ENCODE assay signal across 8 mouse cellular contexts in the genomic region with DNA sequence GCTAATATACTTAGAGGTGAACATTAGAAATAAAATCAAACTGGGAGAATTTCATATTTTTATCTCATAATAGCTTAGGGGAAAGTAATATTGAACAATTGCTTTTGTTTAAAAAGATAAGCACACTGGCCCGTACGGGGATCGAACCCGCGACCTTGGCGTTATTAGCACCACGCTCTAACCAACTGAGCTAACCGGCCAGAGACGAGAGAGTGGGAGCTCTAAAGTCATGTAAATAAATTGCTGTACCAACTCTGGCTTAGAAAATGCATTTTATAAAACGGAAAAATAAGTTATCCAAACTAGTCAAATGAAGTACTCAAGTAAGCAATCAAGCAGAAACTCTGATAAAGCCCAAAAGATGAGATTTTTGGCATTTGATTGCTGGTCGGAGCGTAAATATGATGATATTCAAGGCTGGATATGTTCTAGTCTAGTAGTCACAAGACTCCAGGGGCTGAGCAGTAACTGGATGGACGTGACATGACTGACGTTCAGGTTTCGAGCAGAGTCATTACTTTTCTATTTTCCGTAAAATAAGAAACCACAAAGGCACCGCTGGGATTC. TPM values are rescaled to one million over a fixed set of nuclear protein-coding genes. Genes with fewer than 3 reads are reported as not detected.
DNase-seq lines count a peak whose midpoint lies in the region; TF ChIP-seq lines count a peak whose summit lies in the region.

No protein-coding gene starts in this region.

- peak; percentile 82 for DNase-seq in CD4-positive helper T cell, adult 2 months (ENCODE audit: low read depth, low spot score)
- DNase-seq in adrenal gland, postnatal 25 days = peak; percentile 81
- DNase-seq in heart, postnatal 10 days = peak; percentile 81 to 82
- DNase-seq in kidney, postnatal 4 days = peak; percentile 78 to 85
- DNase-seq in lung, adult 2 months = peak; percentile 73
- peak; percentile 80 for DNase-seq in retina, postnatal 1 day
- DNase-seq in urinary bladder, postnatal 25 days (ENCODE audit: low spot score) = peak; percentile 69

- 3% methylated on average over 17 of the region's 17 CpGs for WGBS in lung, adult 2 months

- H3K27ac ChIP-seq in embryonic fibroblast, embryonic 13.5 days (ENCODE audit: insufficient read depth, low read length) = peak overlapping the region; percentile 79

- peaks cover 5% of the 10 kb centered on the region; the same call in 1 of the 2 replicates for H3K4me1 ChIP-seq in embryonic fibroblast, embryonic 13.5 days (ENCODE audit: control insufficient read depth, insufficient read depth, low read length)
- H3K4me1 ChIP-seq in lung, adult 2 months (ENCODE audit: control insufficient read depth, insufficient read depth, low read length) = peaks cover 19% of the 10 kb centered on the region

- no peak for TF ChIP-seq CTCF in embryonic fibroblast, embryonic 13.5 days (IDR thresholded peaks at IDR 0.05; ENCODE audit: borderline replicate concordance, insufficient read depth, low read length)
- TF ChIP-seq CTCF in lung, adult 2 months (IDR thresholded peaks at IDR 0.05; ENCODE audit: insufficient read depth, low read length) = no peak

- intact Hi-C loops in heart, postnatal 10 days (cut with DNase I) = no loop called here

- H3K4me3 ChIP-seq in embryonic fibroblast, embryonic 13.5 days (ENCODE audit: insufficient read depth, low read length) = peak overlapping the region; percentile 21; the same call in 1 of the 2 replicates
- H3K4me3 ChIP-seq in lung, adult 2 months (replicated peaks; ENCODE audit: extremely low read depth, low read depth, low read length) = peak overlapping the region; percentile 21

- peak; percentile 37; the same call in 1 of the 2 replicates for TF ChIP-seq POLR2A in embryonic fibroblast, embryonic 13.5 days (IDR thresholded peaks at IDR 0.05; ENCODE audit: low read depth, low read length)
- peak; percentile 51; the same call in 1 of the 2 replicates for TF ChIP-seq POLR2A in lung, adult 2 months (IDR thresholded peaks at IDR 0.05; ENCODE audit: borderline replicate concordance, extremely low read depth, low read depth, low read length)

RNA-seq across cellular contexts. Expression of gene Borcs6, which starts 2.8 kb away (rescaled TPM):
- total RNA-seq in adrenal gland, postnatal 25 days (2021) = 23.1 and 32.0 TPM in 2 replicates
- polyA plus RNA-seq in embryonic fibroblast, embryonic 13.5 days (2011; ENCODE audit: insufficient read length, low read depth, missing spikeins) = 9.7 and 11.2 TPM in 2 replicates
- total RNA-seq in heart, postnatal 10 days (2021) = 10 to 100 TPM; 16.7 to 19.4 TPM
- polyA plus RNA-seq in lung, adult 2 months (2012; rRNA removed) = 21.0 and 22.8 TPM in 2 replicates

RNA-seq across cellular contexts. Expression of gene Tmem107, which starts 8.3 kb away (rescaled TPM):
- total RNA-seq in adrenal gland, postnatal 25 days (2021) = 18.3 and 21.8 TPM in 2 replicates
- 14.0 and 17.6 TPM in 2 replicates for polyA plus RNA-seq in embryonic fibroblast, embryonic 13.5 days (2011; ENCODE audit: insufficient read length, low read depth, missing spikeins)
- total RNA-seq in heart, postnatal 10 days (2021) = 1 to 10 TPM; 5.8 to 7.8 TPM
- polyA plus RNA-seq in lung, adult 2 months (2012; rRNA removed) = 69.8 and 75.7 TPM in 2 replicates

RNA-seq across cellular contexts. Expression of gene Aurkb, which starts 16.8 kb away (rescaled TPM):
- total RNA-seq in adrenal gland, postnatal 25 days (2021) = 9.7 and 11.8 TPM in 2 replicates
- 31.5 and 44.0 TPM in 2 replicates for polyA plus RNA-seq in embryonic fibroblast, embryonic 13.5 days (2011; ENCODE audit: insufficient read length, low read depth, missing spikeins)
- 10 to 100 TPM; 11.6 to 15.4 TPM for total RNA-seq in heart, postnatal 10 days (2021)
- polyA plus RNA-seq in lung, adult 2 months (2012; rRNA removed) = 3.2 and 6.8 TPM in 2 replicates

RNA-seq across cellular contexts. Expression of gene Vamp2, which starts 26.0 kb away (rescaled TPM):
- 143 and 163 TPM in 2 replicates for total RNA-seq in adrenal gland, postnatal 25 days (2021)
- polyA plus RNA-seq in embryonic fibroblast, embryonic 13.5 days (2011; ENCODE audit: insufficient read length, low read depth, missing spikeins) = 51.1 and 58.3 TPM in 2 replicates
- total RNA-seq in heart, postnatal 10 days (2021) = 10 to 100 TPM; 71.1 to 85.8 TPM
- 120 and 129 TPM in 2 replicates for polyA plus RNA-seq in lung, adult 2 months (2012; rRNA removed)

RNA-seq across cellular contexts. Expression of gene Per1, which starts 32.7 kb away (rescaled TPM):
- 66.5 and 84.7 TPM in 2 replicates for total RNA-seq in adrenal gland, postnatal 25 days (2021)
- 23.1 and 30.9 TPM in 2 replicates for polyA plus RNA-seq in embryonic fibroblast, embryonic 13.5 days (2011; ENCODE audit: insufficient read length, low read depth, missing spikeins)
- 100 to 1,000 TPM in 1 of 2 experiments, 10 to 100 TPM in 1; 61.4 to 101 TPM for total RNA-seq in heart, postnatal 10 days (2021)
- polyA plus RNA-seq in lung, adult 2 months (2012; rRNA removed) = 36.8 and 78.5 TPM in 2 replicates

Comparison
In these comparisons a context has a peak if more than half of its experiments do, and no peak if none do; other contexts are left out.
1. Peak in every context shown above with its lines: DNase-seq, H3K4me3 ChIP-seq and H3K27ac ChIP-seq.